Mouse (Mus musculus) hindbrain, embryonic 11.5 days (tissue): ENCODE results near the gene Dpy19l2. TPM values are rescaled to one million over a fixed set of nuclear protein-coding genes. Genes with fewer than 3 reads are reported as not detected.
"Not testable (repeated sequence)": the region's sequence is repeated elsewhere in the genome, so short reads cannot be mapped to it uniquely, and the experiment has no call there.

Experiments
- ATAC-seq: fragments of 200-750 bp; cut with Nextera tagmentation; 2 replicates; pipeline ENCODE4 v1.8.0; 2017; ENCODE audit warnings: mild to moderate bottlenecking, moderate TSS enrichment, moderate library complexity; ENCODE audit not compliant: low FRiP score
- DNase-seq: peaks from one replicate; pipeline ENCODE4 v3.0.0-alpha.2; 2015; ENCODE audit warnings: low spot score
- H3K27ac ChIP-seq: fragments of 300-500 bp; sonication (generic); 2 replicates; pipeline ENCODE4 v1.5.1; 2014; ENCODE audit warnings: mild to moderate bottlenecking, low read depth, low read length
- H3K27me3 ChIP-seq: fragments of 300-500 bp; sonication (generic); 2 replicates; pipeline ENCODE4 v1.6.1; 2014; ENCODE audit warnings: mild to moderate bottlenecking, low read length, moderate library complexity, mixed read lengths; ENCODE audit not compliant: control insufficient read depth, insufficient read depth
- H3K36me3 ChIP-seq: fragments of 300-500 bp; sonication (generic); 2 replicates; pipeline ENCODE4 v1.6.1; 2014; ENCODE audit warnings: mild to moderate bottlenecking, low read length, moderate library complexity, mixed read lengths; ENCODE audit not compliant: control insufficient read depth, insufficient read depth
- H3K4me1 ChIP-seq: fragments of 300-500 bp; sonication (generic); replicated peaks from 2 replicates; pipeline ENCODE4 v1.6.1; 2014; ENCODE audit warnings: low read length, mixed read lengths; ENCODE audit not compliant: control insufficient read depth, insufficient read depth
- H3K4me2 ChIP-seq: fragments of 300-500 bp; sonication (generic); replicated peaks from 2 replicates; pipeline ENCODE4 v1.6.1; 2014; ENCODE audit warnings: mild to moderate bottlenecking, low read depth, low read length
- H3K4me3 ChIP-seq: fragments of 300-500 bp; sonication (generic); 2 replicates; pipeline ENCODE4 v1.5.1; 2014; ENCODE audit warnings: low read depth, low read length
- H3K9ac ChIP-seq: fragments of 300-500 bp; sonication (generic); 2 replicates; pipeline ENCODE4 v1.6.1; 2014; ENCODE audit warnings: low read depth, low read length
- H3K9me3 ChIP-seq: fragments of 300-500 bp; sonication (generic); 2 replicates; pipeline ENCODE4 v1.6.1; 2016; ENCODE audit warnings: low read length; ENCODE audit not compliant: control insufficient read depth
- whole genome bisulfite sequencing: fragments of 180-500 bp; shearing (Covaris S2); extraction: QIAGEN DNeasy Blood & Tissue Kit; methylation state at CpG from one replicate; pipeline ENCODE4 v1.1.7; 2014; 5-methylcytosine and 5-hydroxymethylcytosine counted together
- polyA plus RNA-seq: library from polyadenylated mRNA; unstranded; fragments of >200 nt; fragmentation: Nextera tagmentation; extraction: Ambion mirVana; gene quantifications from 2 replicates; pipeline ENCODE4 v1.2.1, GENCODE M21; 2014

Dpy19l2 gene
- 0.57 and 0.62 TPM in 2 replicates for polyA plus RNA-seq

DNA sequence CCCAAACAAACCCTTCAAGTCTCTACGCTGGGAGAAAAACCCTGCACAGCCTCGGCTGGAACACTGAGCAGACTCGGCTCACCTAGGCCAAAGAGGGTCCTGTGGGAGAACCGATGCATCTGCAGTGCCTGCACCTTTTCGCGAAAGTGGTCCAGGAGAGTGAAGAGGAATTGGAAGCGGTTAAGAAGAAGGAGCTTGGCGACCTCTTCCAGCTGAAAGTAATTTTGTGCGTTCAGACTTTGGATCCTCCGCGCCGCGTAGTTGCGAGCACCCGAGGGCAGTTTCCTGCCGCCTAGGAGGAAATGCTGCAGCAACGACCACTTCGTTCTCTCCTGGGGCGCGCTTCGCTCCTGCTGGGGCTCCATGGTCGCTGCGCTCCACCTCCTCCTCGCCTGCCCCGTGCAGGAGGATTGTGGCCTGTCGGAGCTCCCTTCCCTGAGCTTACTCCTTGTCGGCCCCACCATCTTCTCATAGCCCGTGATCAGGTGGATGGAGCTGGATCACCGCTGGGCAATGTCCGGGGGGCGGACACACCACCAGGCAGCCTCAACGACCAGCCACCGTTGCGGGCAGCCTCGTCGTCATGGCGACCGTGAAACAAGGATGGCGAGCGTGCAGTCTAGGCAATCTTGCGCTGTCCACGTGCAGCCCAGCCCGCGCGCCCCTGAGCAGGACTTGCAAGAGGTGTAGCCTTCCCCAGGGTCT lies at the start of gene Dpy19l2:
Gene Dpy19l2, minus strand, starts transcription at position 594 of the 705 bp plus-strand sequence.
- Histone ChIP-seq H3K4me2 (peak within 1 kb of the TSS; percentile 77), H3K9me3 (no peaks in the 10 kb centered on the region), H3K9ac (peak within 1 kb of the TSS; percentile 21), H3K4me3 (peak within 1 kb of the TSS; percentile 35), H3K27me3 (no peaks in the 10 kb centered on the region), H3K27ac (no peak within 1 kb of the TSS), H3K4me1 (no peaks in the 10 kb centered on the region), H3K36me3 (no peaks in the 10 kb centered on the region)
- DNase-seq (peak; percentile 76), ATAC-seq (peak; percentile 96)
- under 1% methylated on average over 45 of the region's 45 CpGs for WGBS

DNA sequence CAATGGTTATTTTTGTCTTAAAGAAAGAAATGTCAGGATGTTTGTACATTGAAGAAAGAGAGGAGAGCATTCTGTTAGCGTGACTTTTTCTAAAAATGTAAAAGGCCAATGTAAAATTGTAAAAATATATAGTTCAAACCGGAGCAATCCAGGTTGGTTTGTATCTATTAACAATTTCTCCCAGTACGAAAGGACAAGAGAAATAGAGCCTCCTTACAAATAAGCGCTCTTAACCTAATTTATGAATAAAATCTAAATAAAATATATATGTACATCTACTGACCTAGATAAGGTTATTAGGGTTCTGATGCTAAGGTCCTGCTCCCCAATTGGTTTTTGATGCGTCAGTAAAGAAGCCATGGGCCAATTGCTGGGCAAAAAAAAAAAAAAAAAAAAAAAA lies 48.9 kb upstream of the Dpy19l2 start:
- no peak for DNase-seq
- no peaks in the 10 kb centered on the region for H3K27me3 ChIP-seq
- H3K4me1 ChIP-seq = no peaks in the 10 kb centered on the region
- WGBS = 92% methylated on average over 5 of the region's 5 CpGs
- H3K9ac ChIP-seq = no peak overlapping the region
- H3K4me3 ChIP-seq = no peak overlapping the region
- H3K9me3 ChIP-seq = no peaks in the 10 kb centered on the region
- no peak overlapping the region for H3K4me2 ChIP-seq
- H3K27ac ChIP-seq = no peak overlapping the region
- no peak for ATAC-seq
- no peaks in the 10 kb centered on the region for H3K36me3 ChIP-seq

- Histone ChIP-seq H3K9me3 (no peaks in the 10 kb centered on the region), H3K27me3 (no peaks in the 10 kb centered on the region), H3K4me3 (no peak overlapping the region), H3K4me1 (no peaks in the 10 kb centered on the region), H3K9ac (no peak overlapping the region), H3K27ac (no peak overlapping the region), H3K4me2 (no peak overlapping the region), H3K36me3 (no peaks in the 10 kb centered on the region)
- ATAC-seq (no peak), DNase-seq (no peak)
These were observed 5.2 kb upstream of the Dpy19l2 start for GRCm38 (mm10) chr9:24701246-24701645.

GRCm38 (mm10) chr9:24696405-24696778 lies 299 bp upstream of the Dpy19l2 start:
- Histone ChIP-seq H3K9ac (peak overlapping the region; percentile 21; the same call in 1 of the 2 replicates), H3K9me3 (no peaks in the 10 kb centered on the region), H3K27ac (no peak overlapping the region), H3K36me3 (no peaks in the 10 kb centered on the region), H3K4me3 (peak overlapping the region; percentile 35), H3K4me1 (no peaks in the 10 kb centered on the region), H3K4me2 (peak overlapping the region; percentile 77), H3K27me3 (no peaks in the 10 kb centered on the region)
- DNase-seq (no peak), ATAC-seq (peak; percentile 56; the same call in 1 of the 2 replicates)
- 16% methylated on average over 9 of the region's 9 CpGs for WGBS

DNA sequence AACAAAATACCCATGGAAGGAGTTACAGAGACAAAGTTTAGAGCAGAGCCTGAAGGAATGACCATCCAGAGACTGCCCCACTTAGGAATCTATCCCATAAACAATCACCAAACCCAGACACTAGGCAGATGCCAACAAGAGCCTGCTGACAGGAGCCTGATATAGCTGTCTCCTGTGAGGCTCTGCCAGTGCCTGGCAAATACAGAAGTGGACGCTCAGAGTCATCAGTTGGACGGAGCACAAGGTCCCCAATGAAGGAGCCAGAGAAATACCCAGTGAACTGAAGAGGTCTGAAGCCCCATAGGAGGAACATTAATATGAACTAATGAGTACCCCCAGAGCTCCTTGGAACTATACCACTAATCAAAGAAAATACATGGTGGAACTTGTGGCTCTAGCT lies 58.8 kb downstream of the Dpy19l2 start:
- not testable (repeated sequence) for H3K27ac ChIP-seq, H3K4me3 ChIP-seq, DNase-seq, ATAC-seq, H3K4me2 ChIP-seq, H3K9me3 ChIP-seq, H3K4me1 ChIP-seq, H3K9ac ChIP-seq, H3K27me3 ChIP-seq, H3K36me3 ChIP-seq
- WGBS = 90% methylated on average over 2 of the region's 2 CpGs

DNA sequence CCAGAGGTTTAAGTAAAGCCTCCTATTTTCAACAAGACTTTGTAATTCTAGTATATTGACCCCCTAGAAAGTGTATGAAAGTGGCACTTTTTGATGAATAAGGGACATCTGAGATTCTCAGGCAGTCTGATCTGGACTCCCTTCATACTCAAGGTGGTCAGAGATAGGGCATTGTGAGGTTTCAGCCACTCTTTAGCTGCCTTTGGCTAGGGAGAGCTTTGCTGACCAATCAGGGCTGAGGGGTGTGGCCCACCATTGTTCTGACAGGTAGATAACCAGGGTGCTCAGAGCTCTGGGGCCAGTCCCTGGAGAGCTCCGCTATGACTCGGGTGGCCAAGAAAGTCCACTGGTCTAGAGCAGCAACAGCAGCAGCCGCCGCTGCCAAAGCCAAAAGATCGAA lies 71.2 kb downstream of the Dpy19l2 start, which contains the start of gene Cypt4:
Gene Cypt4, plus strand, starts transcription at position 301 of the 400 bp plus-strand sequence.
- Histone ChIP-seq H3K4me2 (no peak within 1 kb of the TSS), H3K36me3 (no peaks in the 10 kb centered on the region), H3K4me3 (no peak within 1 kb of the TSS), H3K4me1 (no peaks in the 10 kb centered on the region), H3K9ac (no peak within 1 kb of the TSS), H3K27me3 (no peaks in the 10 kb centered on the region), H3K9me3 (no peaks in the 10 kb centered on the region), H3K27ac (no peak within 1 kb of the TSS)
- DNase-seq = no peak
- ATAC-seq = no peak
- 98% methylated on average over 5 of the region's 5 CpGs for WGBS

DNA sequence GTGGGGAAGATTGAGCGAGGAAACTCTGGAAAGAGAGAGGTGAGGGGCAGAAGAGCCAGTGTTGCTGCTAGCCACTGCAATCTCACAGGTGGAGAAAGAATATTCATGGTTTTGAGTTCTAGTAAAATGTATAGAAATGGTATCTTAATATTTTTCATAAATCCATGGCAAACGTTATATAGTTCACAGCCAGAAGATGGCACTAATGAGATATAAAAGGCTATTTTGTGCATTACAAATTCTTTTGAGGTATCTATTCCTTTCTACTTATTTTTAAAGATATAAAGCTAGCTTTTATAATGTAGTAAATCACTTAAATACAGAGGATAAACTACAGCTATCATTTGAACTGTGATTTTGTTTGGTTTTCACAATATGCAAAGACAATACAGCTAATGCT lies 157.9 kb downstream of the Dpy19l2 start:
- Histone ChIP-seq H3K9me3 (no peaks in the 10 kb centered on the region), H3K4me2 (no peak overlapping the region), H3K36me3 (no peaks in the 10 kb centered on the region), H3K9ac (no peak overlapping the region), H3K27ac (no peak overlapping the region), H3K27me3 (no peaks in the 10 kb centered on the region), H3K4me1 (no peaks in the 10 kb centered on the region), H3K4me3 (no peak overlapping the region)
- ATAC-seq (no peak), DNase-seq (peak; percentile 5)
- WGBS = 43% methylated on average over 2 of the region's 2 CpGs

DNA sequence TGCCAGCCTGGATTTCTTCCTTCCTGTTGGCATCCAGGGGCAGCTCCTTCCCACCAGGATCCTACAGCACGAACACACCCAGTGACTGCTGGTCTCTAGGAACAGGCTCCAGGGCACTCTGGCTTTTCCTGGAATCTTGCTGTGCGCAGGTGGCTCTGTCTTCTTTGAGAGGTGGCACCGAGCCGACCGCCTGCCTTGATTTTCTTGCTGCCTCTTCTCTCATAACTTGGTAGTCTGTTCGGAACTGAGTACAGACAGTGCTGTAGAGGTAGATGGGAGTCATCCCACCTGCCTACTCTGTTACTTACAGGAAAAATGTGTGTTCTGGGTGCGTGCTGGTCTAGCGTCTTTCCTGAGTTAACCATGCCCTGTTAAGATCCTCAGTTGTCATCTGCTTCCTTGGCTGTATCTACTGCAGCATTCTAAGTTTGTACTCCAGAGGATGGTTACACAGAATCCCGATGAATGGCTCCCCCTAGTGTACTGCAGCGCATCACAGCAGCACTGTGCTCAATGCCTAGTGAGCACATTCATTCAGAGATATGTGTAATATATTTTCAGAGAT lies 179.4 kb downstream of the Dpy19l2 start:
- H3K27ac ChIP-seq = no peak overlapping the region
- DNase-seq (peak; percentile 66), ATAC-seq (peak; percentile 69; the same call in 1 of the 2 replicates)
- H3K36me3 ChIP-seq = no peaks in the 10 kb centered on the region
- no peaks in the 10 kb centered on the region for H3K27me3 ChIP-seq
- WGBS = 58% methylated on average over 10 of the region's 10 CpGs
- H3K4me1 ChIP-seq = no peaks in the 10 kb centered on the region
- H3K9ac ChIP-seq = no peak overlapping the region
- no peak overlapping the region for H3K4me3 ChIP-seq
- no peak overlapping the region for H3K4me2 ChIP-seq
- no peaks in the 10 kb centered on the region for H3K9me3 ChIP-seq

DNA sequence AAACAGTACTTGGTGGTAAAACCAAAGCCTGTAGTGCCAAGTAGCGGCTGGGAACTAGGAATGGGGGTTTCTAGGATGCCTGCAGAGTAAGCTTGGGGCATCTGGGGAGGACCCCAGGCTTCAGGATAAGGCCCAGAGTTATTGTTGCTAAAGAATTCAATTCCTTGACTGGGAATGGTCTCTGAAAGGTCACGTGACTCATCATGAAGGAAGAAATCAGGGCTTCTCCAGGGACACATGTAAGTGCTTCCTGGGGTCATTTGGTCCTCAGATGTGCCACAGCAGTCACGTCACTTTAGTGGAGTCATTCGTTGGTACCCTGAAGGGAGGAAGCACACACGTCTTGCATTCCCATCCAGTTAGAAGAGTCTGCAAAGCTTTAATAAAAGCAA lies 182.0 kb downstream of the Dpy19l2 start:
- no peak for ATAC-seq
- 71% methylated on average over 5 of the region's 5 CpGs for WGBS

More for the DNA sequence above, 182.0 kb downstream of the Dpy19l2 start:
- Histone ChIP-seq H3K9ac (no peak overlapping the region), H3K9me3 (no peaks in the 10 kb centered on the region), H3K36me3 (no peaks in the 10 kb centered on the region), H3K4me2 (no peak overlapping the region), H3K4me3 (no peak overlapping the region), H3K4me1 (no peaks in the 10 kb centered on the region), H3K27ac (no peak overlapping the region), H3K27me3 (no peaks in the 10 kb centered on the region)
- no peak for DNase-seq
